Mouse (Mus musculus): ENCODE data around the gene Ctnnd2. TPM values are rescaled to one million over a fixed set of nuclear protein-coding genes. Genes with fewer than 3 reads are reported as not detected.

Ctnnd2 gene
- total RNA-seq, 2 experiments from 2014 or later = 4.1 TPM; not detected in 1

DNA sequence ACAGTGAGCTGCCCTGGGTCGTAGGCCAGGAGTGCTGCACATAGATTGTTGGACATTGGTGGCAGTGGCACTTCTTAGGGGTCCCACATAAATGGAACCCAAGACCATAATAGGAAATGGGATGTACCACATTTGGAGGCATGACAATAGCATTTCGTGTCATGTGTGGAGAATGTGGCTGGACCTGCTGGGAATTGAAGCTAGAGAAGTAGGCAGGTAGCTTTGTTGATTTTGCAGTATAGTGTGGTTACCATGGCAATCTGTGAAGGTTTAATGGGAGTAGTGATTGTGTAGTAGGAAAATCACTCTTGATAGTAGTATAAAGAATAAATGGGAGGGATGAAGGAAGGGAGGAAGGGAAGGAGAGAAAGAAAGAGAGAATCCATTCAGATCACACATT is 198.8 kb downstream of the Ctnnd2 start:
- ATAC-seq (replicated peaks; ENCODE audit: low FRiP score, low TSS enrichment, poor library complexity, severe bottlenecking) = no peak

DNA sequence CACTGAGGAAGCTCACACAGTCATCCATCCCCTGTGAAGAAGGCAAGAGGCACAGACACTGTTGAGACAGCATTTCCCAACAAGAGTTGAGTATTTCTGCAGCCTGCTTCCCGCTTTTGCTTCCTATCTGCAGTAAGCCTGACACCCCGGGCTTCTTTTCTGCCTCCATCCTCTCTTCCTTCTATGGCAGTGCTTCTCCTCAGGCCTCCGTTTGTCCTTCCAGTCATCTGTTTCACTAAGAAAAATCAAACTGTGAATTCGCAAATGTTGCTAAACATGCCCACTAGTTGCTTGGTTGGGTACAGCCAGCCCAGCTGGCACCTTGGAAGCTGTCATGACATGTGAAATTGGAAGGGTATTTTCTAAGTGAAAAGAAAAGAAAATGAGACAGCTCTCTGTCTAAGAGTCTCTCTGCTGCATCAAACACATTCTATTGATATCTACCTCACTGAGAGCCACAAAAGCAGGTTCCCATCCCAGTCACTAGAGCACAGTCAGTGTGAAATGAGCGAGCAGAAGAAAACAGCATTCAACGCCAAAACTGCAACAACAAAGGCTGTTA is 201.3 kb downstream of the Ctnnd2 start:
- ATAC-seq (replicated peaks; ENCODE audit: low FRiP score, low TSS enrichment, poor library complexity, severe bottlenecking) = no peak

DNA sequence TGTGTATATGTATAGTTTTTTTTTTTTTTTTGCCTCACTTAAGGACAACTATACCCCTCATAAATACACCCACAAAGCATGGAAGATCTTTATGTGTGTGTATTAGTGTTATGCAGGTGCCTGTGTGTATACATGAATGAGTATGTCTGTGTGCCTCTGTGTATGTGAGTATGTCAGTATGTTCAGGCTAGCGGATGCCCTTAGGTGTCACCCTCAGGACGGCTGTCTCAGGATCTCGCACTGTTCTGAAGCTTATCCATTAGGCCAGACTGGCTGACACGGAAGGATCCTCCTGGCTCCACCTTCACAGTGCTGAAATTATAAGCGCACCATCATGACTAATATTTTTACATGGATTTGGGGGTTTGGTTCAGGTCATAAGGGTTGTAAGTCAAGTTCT is 202.5 kb downstream of the Ctnnd2 start:
- ATAC-seq (replicated peaks; ENCODE audit: low FRiP score, low TSS enrichment, poor library complexity, severe bottlenecking) = no peak

DNA sequence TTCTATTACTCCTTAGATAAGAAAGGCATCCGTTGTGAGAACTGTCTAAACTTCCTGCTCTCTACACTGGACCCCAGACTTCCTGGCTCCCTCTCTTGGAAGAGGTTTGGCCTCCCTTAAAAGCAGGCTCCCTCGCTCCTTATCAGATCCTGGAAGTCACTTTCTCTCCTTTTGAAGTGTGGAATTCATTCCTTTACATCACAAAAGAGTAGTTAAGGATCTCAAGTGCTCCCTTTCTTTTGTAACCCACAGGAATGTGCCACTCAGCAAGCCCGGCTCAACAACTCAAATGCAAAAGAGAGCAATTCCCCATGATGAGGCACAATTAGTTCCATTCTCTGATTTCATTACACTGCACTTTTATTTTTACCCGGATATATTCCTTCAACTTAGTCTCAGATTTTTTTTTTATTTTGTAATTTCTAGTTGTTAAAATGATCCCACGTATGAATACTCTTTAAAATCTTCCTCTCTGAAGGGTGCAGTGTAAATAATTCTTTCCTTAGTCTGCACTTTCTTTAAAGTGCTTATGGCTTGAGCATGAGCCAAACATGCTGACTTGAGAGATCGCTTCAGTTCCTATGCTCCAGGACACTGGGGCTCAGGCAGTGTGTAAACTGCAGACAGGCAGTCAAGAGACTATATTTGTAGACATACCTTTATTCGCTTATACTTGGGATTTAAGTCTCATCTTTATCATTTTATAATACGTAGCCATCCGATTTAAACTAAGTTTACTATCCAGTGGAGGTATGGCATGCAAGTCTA is 210.9 kb downstream of the Ctnnd2 start:
- no peak for ATAC-seq (replicated peaks; ENCODE audit: low FRiP score, low TSS enrichment, poor library complexity, severe bottlenecking)

DNA sequence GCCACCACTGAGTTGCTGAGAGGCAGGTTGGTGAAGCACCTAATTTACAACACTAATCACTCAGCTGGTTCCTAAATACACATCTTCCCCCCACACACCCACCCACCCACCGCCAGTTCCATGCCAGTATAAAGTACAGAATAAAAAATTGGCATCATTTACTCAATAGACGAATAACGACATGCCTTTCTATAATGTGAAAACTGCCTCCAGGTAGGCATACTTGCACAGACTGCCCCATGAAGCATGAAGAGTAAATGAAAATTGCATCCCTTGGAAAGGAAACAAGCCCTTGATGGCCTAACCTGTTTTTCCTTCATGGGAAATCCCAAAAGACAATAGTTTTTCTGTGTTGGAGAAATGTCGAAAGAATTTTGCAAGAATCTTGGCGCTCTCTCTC is 212.0 kb downstream of the Ctnnd2 start:
- no peak for ATAC-seq (replicated peaks; ENCODE audit: low FRiP score, low TSS enrichment, poor library complexity, severe bottlenecking)

DNA sequence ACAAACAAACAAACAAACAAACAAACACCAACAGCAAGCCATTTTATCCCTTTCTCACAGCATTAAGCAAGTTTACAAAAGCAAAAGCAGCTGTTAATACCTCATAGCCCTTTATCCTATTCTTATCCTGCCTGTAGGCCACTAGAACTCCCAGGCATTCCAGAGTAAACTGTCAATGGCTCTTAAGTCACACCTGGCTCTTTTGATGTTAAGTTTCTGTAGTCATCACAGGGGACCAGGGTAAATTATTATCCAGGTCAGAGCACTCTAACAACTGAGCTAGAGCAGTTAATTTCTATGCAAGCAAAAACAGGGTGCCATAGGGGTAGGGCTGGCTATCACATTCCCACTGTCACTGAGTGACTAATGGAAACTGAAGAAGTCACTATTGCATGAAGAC is 214.1 kb downstream of the Ctnnd2 start:
- ATAC-seq (replicated peaks; ENCODE audit: low FRiP score, low TSS enrichment, poor library complexity, severe bottlenecking) = no peak

DNA sequence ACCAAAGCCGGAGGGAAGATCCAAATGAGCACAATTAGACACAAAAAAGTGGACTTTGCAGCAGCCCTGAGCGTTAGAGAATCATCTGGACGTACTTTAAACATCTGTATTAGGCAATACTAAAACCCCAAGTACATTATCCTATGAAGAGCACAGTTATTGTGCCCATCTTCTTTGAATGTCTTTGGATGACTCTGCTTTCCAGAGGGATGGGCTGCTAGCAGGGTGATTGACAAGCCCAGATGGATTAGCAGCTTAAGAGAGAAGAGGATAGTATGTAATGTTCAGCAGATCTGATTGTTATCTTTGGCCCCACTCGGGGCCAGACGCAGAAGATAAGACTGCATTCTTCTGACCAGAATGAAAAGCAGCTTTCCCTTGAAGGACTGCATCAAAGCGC is 214.9 kb downstream of the Ctnnd2 start:
- no peak for ATAC-seq (replicated peaks; ENCODE audit: low FRiP score, low TSS enrichment, poor library complexity, severe bottlenecking)

DNA sequence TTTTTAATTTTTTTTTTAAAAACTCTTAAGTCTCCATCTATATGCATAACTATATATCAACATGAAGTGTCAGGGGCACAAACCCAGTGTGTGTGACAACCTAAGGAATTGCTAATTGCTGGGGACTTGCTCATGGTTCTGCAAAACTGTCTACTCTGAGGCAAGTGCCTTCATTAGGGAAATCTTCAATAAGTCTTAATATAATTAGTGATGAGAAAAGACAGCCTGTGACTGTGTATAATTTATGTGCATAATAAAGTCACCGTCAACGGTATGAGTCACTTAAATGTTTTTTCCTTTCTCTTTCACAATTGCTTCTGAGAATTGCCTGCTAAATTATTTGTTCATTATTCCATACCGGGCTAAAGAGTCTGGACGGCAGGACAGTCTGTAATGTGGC is 228.7 kb downstream of the Ctnnd2 start:
- ATAC-seq (replicated peaks; ENCODE audit: low FRiP score, low TSS enrichment, poor library complexity, severe bottlenecking) = no peak

DNA sequence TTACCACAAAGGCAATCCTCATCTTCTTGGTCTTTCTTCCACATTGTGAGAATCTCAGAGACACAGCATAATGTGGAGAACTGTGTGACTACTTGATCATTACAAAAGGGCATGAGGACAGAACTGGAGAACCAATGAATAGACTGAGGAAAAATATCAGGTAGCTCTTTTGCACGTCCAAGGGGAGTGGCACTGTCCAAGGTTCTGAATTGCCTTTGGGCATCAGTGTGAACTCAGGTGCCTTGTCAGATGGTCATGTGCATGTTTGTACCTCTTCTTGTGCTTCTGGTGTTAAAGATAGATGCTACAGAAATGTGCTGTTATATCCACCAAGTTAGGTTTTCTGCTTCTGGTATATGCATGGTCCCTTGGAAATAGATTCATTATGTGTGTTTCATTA is 233.9 kb downstream of the Ctnnd2 start:
- no peak for ATAC-seq (replicated peaks; ENCODE audit: low FRiP score, low TSS enrichment, poor library complexity, severe bottlenecking)

DNA sequence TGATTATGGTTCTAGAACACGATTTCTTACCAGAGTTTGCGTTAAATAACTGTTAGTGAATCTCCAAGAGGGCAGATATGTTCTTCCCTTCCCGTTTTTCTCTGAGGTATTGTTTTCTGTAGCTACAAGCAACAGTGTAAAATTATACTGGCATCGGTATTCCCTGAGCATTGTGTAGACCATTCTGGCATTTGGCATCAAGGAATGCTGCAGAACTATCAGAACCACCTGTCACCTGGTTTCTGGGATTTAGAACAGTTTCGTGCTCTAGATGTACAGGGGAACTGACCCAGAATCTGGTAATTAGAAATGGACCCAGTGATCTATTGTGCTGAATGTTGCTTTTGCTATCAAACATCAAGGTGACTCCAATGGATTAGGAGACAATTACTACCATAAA is 250.8 kb downstream of the Ctnnd2 start:
- ATAC-seq (replicated peaks; ENCODE audit: low FRiP score, low TSS enrichment, poor library complexity, severe bottlenecking) = no peak

DNA sequence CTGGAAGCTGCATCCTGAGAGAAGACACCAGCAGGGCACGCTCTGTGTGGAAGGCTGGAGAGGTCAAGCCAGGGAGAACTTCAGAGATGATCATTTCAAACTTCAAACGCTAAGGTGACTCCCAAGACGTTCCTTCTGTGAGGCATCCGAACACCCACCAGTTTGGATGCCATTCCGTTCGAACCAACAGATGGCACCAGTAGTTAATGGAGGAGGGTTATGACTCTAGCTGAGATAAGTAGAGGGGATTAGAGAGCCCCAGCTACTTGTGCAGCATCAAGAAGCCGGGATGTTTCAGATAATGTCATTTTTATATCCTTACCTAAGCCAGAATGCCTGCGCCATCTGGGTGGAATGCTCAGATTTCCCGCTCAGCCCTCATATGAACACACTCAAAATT is 251.9 kb downstream of the Ctnnd2 start:
- no peak for ATAC-seq (replicated peaks; ENCODE audit: low FRiP score, low TSS enrichment, poor library complexity, severe bottlenecking)

DNA sequence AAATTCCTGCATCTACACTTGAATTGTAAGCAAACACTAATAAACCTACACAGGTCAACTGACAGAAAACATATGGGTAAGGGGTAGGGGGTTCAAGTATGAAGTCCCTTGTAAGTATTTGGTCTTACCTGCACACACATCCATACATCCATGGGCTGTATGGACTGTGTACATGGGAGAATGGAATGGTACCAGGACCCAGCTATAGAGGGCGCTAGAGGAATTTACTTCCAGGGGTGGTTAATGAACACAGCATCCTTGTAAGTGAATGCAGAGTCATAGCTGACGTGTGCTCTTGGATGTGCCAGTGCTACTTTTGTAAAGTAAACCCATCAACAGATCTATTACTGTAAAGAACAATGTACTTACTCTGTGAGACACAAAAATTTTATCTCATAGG is 254.9 kb downstream of the Ctnnd2 start:
- no peak for ATAC-seq (replicated peaks; ENCODE audit: low FRiP score, low TSS enrichment, poor library complexity, severe bottlenecking)

DNA sequence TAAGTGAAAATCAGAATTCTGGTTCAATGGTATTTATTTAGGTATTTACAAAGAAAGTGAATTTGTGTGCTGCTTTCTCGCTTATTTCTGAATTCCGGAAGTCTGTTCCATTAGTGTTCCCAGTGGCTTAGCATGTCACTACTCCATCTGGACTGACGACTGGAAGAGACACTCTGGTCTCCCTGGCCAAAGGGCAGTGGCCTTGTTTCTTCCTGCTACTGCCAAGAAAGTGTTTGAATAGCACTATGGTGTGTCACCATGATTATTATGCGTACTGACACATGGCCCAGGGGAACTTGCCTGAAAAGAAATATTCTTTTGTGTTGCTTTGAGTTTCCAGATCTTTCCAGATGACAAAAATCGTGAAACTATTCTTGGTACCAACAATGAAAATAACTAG is 266.7 kb downstream of the Ctnnd2 start:
- ATAC-seq (replicated peaks; ENCODE audit: low FRiP score, low TSS enrichment, poor library complexity, severe bottlenecking) = no peak

DNA sequence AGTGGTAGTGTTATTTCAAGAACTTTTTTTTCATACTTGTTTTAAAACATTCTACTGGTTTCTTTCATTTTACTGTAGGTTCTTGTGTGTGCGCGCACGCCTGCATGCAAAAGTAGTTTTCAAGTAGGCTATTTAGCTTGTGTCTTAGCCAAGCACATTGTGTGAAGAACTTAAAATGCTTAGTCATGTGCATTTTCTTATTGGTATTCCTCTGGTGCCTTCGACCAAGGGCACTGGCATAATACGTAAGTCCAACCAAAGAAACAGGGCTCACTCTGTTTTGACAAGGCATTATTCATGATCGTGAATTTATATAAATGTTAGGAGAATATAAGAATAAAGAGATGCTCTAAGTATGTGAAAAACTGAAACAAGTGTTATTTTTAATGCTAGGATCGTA is 278.4 kb downstream of the Ctnnd2 start:
- ATAC-seq (replicated peaks; ENCODE audit: low FRiP score, low TSS enrichment, poor library complexity, severe bottlenecking) = no peak

DNA sequence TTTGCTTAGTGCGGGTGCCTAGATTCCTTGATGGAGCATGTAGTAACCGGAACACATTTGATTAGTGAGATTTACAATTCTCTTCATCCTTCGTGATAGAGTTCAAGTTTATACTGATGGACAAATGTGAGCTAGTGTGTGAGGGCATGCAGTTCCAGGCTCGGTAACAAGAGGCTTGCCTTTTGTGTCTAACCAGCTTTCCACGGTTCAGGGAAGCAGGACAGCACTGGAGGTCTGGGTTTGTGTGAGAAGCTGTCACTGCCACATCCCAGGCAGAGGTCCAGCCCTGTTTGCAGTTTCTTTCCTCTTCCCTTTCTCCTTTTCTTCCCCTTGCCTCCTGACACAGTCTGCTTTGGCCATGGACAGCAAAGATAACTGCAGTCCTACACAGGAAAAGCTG is 279.5 kb downstream of the Ctnnd2 start:
- no peak for ATAC-seq (replicated peaks; ENCODE audit: low FRiP score, low TSS enrichment, poor library complexity, severe bottlenecking)

DNA sequence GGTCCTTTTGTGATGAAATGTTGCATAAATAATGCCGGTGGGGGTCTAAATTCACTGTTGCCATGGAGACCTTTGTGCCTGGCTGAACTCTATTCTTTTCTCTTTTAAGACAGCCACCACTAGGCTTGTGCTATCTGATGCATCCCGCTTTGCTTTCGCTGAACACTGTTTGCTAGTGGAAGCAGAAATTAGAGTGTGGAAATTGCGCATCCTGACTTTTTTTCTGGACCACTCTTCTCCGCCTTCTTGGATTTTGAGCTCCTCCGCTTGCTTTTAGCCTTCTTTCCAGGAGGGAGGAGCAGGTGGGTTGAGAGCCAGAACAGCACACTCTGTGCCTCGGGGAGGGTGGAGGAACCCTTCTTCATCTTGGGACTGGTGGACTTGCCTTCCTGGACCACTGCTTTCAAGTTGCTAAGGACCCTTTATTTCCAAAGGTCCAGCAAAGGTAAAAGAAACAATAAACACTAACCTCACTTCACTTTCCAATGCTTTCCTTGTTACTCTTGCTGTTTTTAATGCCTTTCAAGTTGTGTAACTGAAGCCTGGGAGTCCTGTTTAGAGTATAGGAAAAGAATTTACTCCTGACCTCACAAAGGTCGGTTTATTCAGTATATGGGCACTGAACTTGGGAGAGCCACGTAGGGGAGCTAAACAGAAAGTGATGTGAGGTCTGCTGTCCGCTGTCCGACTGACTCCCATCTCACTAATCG is 285.3 kb downstream of the Ctnnd2 start:
- ATAC-seq (replicated peaks; ENCODE audit: low FRiP score, low TSS enrichment, poor library complexity, severe bottlenecking) = no peak

DNA sequence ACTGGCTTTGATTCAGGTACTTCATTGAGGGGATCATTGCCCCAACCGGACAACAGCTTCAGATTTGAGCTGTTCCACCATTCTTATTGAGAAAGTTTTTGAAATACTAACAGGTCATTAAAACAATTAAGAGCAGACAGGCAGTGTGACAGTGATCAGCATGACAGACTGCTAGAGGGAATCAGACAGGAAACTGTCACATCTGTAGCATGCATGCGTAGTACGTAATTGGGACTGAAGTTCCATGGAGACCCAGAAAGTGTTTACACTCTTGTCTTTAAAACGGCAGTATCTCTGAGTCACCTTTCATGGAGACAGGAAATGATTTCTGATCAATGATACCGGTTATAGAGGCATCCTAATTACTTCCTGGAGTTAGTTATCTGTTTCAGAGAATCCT is 286.3 kb downstream of the Ctnnd2 start:
- ATAC-seq (replicated peaks; ENCODE audit: low FRiP score, low TSS enrichment, poor library complexity, severe bottlenecking) = no peak

DNA sequence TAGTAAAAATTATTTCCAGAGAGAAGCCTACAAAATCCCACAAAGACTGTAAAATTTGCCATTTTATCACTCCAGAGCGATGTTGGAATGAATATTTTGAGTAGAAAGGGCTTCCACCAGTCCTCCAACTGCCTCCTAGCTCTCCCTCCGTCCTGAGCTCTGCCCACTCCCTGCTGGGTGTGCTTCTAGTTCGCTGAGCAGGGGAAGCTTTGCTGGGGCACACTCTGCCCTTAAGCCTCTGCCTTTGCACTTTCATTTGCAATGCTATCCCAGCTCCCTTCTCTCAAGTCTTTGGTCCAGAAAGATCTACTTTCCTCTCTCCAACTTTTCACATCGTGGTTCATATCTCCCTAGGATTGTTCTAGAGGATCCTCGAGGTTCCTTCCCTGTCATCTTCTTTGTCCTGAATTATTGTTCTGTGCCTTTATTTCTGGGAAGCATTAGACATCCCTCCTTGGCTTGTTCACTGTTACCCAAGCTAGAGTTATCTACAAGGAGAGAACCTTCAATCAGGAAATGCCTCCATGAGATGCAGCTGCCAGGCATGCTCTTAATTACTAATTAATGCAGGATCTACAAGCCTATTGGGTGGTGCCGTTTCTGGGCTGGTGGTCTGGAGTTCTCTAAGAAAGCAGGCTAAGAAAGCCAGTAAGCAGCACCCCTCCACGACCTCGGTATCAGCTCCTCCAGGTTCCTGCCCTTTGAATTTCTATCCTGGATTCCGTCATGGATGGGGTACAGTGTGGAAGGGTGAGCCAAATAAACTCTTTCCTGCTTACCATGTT is 288.1 kb downstream of the Ctnnd2 start:
- no peak for ATAC-seq (replicated peaks; ENCODE audit: low FRiP score, low TSS enrichment, poor library complexity, severe bottlenecking)

DNA sequence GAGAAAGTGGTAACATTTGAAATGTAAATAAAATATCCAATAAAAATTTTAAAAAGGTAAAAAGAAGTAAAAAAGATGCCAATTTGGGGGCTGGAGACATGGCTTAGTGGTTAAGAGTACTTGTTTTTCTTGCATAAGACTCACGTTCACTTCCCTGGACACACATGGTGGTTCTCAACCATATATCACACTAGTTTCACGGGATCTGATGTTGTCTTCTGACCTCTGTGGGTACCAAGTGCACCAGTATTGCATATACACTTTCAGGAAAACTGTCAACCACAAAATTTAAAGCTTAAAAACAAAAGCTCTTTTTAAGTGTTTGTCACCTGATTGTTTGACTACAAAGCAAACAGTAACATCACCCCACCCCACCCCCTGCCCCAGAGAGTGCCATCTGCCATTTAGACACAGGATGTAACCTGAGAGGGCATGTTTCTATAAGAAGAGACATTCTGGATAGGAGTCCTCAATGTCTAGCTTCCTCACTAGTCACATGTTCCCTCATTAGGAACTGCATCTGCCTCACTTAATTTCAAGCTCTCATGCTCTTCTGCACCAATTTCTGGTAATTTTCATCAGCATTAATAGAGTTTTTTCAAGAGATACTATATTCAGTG is 290.5 kb downstream of the Ctnnd2 start:
- no peak for ATAC-seq (replicated peaks; ENCODE audit: low FRiP score, low TSS enrichment, poor library complexity, severe bottlenecking)

Measured in megakaryocyte-erythroid progenitor cell, adult 5-6 weeks (primary cell).